Mouse (Mus musculus) adrenal gland, postnatal 25 days (tissue): Measurements from ENCODE around the gene Cdk6. TPM values are rescaled to one million over a fixed set of nuclear protein-coding genes. Genes with fewer than 3 reads are reported as not detected.
"Not testable (repeated sequence)": the region's sequence is repeated elsewhere in the genome, so short reads cannot be mapped to it uniquely, and the experiment has no call there.

Source experiments
- DNase-seq: peaks from one replicate; pipeline ENCODE4 v3.0.0; 2021; ENCODE audit warnings: mixed read lengths
- total RNA-seq: library from RNA; stranded (reverse); gene quantifications from 2 replicates; pipeline ENCODE4 v1.2.3, GENCODE M21; 2021

Gene Cdk6
- total RNA-seq, 1 experiment from 2014 or later = 27.0 TPM

DNA sequence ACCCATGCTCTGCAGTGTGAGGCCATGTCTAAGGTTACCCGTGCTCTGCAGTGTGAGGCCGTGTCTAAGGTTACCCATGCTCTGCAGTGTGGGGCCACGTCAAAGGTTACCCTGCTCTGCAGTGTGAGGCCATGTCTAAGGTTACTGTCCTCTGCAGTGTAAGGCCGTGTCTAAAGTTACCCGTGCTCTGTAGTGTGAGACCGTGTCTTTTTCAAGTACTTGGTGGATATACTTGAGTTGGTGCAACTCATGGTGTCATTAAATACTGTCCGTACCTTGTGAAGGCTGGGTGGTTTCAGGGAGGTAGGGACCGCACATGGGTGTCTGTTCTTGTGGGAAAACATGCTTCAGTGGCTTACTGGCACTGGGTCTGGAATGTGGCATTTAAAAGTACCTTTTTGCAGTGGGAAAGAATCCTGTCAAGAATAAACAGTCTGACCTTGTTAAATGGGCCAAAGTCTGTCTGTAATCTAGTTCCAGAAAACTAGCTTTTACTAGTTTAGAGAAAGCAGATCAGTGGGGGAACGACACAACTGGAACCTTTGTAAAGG, 97.2 kb downstream of the Cdk6 start:
- not testable (repeated sequence) for DNase-seq

DNA sequence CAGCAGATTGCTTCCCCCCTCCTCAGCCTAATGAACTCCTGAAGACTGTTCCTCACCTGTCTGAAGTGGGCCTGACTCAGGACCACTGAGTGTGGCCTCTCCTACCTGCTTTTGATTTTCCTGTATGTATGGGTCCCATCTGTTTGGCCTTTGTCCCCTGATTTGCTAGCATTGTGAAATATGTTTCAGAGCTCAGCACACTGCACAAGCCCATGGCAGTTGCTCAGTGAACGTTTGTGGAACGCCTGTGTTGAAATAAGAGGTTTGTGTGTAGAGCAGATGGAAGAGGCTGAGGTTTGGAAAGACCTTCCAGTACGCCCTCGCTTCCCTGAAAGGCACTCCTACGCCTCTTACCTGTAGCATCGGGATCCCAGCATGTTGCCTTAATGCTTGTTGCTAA, 98.1 kb downstream of the Cdk6 start:
- DNase-seq = not testable (repeated sequence)

DNA sequence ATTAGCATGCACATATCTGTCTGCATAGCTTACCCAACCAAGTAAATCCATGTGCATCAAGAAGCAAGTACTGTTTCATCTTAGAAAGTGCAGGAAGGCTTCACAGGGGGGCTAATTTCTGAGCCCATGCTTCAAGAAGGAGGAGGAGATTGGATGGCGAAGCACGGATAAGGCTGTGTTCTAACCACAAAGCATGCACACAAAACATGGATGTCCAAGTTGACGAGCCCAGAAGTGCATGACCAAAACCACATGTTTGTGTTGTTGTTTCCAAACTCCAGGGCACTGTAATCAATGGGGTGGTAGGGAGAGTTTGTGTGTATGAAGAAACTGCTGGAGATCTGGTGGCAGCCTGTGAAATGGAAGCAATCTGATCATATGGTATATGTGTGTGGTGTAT, 101.2 kb downstream of the Cdk6 start:
- not testable (repeated sequence) for DNase-seq

DNA sequence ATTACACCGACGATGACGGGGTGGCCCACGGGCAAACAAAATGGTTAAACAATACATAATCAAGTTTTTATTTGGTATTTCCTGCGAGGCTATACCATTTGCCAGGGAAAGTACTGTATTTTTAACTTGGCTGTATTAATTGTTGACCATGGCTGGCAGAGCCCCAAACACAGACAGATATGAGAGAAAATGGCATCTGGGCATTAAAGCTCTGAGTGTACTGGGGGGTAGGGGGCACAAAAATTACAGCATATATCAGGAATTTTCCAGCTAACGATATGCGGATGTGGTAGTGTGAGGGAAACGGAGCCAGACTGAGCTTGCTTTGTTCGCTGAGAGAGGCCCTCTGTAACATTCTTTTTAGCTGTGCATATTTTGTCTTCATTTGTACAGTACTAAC, 109.9 kb downstream of the Cdk6 start:
- DNase-seq = not testable (repeated sequence)

DNA sequence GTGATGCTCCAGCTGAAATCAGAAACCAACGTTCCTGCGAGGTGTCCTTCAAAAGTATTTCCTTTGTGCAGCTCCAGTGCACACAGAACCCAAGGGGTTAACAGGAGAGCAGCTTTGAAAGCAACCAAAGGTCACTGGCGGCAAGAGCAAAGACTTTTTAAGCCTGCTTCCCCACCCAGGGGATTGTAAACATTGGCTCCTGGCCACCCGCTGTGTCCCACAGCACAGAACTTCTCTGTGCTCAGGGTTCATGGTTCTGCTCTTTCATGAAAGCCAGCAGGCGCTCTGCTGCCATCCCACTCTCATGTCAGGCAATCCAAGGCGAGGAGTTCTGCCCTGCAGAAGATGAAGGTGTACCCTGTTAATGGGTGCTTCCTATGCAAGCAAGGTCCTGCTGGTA, 112.7 kb downstream of the Cdk6 start:
- not testable (repeated sequence) for DNase-seq

DNA sequence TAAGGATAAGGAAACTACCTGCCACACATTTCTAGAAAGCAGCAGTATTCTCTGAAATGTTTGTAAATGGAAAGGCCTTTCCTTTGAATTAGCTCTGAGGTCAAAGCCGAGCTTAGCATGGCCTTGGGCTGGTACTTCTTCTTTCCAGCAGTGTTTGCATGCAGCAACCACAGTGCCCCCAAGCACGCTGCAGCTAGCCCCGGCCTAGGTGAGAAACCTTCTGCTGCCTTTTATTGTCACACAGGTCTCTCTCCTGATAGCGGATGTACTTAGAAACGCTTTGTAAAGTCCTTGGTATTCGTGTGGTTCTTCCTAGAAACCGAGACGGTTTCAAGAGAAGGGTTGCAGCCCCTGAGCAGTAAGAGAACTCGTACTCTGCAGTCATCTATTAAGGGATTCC, 119.6 kb downstream of the Cdk6 start:
- no peak for DNase-seq

DNA sequence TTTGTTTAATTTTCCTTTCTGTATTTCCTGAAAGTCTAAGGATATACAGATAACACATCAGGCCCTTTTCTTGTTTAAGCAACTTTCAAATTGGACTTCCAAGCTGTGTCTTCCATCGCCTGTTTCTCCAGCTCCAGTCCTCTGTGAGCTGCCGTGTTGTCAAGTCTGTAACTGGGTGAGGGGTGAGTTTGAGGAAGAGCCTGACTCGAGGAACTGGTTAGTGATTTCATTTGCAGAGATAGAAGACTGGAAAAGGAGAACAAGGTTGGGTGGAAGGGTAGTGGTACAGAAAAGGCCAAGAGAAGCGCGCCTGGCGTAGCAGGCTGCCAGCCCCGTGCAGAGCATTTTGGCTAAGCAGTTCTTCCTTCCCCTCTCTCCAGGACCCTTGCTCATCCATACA, 120.1 kb downstream of the Cdk6 start:
- DNase-seq = no peak

DNA sequence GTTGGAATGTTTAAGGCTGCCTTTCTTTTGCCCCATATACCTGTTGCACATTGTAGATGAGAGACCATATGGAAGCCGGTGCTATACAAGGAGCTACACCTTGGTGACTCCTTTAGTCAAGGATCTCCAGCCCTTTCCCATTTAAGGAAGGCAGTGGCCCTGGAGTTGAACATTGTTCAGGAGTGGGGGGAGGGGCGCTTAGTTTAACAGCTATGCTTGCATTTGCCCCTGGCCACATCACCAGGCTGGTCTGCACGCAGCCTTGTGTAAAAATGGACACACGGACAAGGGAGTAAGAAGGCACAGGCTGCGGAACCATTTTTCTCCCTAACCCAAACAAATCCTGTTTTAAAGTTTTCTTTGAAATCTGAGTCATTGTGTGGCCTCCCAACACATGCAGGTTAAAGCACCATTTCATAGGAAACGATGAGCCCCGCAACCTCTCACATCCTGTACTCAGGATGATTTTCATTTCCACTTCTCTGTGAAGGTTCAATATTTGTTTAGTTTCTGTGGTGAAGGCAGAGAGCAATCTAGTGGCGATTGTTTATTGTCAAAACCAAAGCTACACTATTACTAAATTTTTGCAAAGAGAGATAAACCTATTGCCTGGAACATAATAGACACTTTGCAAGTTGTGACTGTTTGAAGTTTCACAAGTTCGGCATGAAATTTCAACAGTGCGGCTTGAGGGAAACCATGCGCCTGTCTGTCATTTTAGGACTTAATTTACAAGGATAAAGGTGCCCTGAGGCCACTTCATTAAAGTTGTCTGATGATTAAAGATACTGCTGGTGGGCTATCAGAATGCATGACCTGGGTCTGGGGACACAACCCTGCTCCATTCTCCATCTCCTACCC, 121.8 kb downstream of the Cdk6 start:
- DNase-seq = no peak

DNA sequence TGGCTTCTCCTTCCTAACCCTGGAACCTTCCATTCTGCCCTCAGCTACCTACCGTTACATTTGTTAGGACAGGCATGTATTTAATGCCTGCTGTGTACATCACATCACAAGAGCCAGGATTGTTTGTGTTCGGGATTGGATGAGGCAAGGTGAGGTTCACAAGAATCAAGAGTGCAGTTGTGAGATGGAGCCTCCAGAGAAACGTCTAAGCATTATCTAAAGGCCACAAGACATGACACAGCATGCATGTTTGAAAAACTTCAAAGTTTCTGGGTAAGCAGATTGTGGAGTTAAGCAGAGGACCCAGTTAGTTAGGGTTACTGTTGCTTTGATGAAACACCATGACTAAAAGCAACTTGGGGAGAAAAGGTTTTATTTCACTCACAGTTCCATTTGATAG, 122.5 kb downstream of the Cdk6 start:
- no peak for DNase-seq

DNA sequence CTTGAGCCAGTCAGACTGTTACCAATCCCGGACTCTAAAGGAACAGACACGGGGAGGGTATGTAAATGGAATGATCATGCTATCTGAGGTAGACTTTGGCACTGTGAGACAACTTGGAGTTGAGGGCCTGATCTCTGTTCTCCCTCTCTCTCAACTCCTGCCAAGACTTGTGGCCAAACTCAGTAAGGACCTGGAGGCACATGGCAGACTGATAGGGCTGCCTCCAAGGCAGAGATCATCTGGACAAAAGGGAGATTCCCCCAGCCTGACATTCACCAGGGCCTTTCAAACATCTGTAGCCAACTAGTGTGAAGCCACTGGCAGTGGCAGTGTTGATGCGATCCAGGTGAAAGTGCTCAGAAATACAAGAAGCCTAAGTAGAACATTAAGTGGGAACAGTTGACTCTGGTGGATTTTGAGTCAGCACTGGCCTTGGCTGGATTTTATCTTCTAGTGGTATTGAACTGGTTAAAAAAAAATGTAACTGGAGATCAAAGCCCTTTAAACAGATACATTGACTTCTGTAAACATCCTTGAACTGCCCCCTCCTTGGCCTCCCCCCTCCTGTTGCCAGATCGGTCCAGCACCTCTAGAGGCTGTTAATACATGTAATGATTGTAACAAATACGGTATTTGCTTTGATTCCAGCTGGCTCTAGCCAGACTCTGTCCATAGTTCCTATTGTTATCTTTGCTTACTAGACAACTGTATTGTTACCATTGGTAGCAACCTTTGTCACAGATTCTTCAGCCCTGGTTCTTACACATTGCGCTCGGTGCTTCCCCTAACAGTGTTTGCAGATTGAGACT, 125.0 kb downstream of the Cdk6 start:
- DNase-seq = no peak

DNA sequence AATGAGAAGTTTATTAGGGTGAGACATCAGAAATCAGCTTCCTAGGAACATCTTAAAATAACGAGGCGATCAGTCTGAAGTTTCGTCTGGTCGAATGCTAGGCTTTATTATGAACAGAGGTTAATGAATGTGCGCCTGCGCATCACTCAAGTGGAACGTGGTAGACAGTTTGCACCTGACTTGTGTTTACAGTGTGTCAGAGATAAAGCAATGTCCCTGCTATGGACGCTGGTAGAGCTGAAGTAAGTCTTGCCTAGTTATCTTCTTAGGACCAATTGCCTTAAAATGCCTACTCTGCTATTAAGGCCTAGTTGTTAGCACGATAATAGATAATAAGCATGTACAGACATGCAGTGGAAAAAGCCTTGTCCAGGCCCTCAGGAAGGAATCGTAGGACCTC, 129.6 kb downstream of the Cdk6 start:
- DNase-seq = no peak

DNA sequence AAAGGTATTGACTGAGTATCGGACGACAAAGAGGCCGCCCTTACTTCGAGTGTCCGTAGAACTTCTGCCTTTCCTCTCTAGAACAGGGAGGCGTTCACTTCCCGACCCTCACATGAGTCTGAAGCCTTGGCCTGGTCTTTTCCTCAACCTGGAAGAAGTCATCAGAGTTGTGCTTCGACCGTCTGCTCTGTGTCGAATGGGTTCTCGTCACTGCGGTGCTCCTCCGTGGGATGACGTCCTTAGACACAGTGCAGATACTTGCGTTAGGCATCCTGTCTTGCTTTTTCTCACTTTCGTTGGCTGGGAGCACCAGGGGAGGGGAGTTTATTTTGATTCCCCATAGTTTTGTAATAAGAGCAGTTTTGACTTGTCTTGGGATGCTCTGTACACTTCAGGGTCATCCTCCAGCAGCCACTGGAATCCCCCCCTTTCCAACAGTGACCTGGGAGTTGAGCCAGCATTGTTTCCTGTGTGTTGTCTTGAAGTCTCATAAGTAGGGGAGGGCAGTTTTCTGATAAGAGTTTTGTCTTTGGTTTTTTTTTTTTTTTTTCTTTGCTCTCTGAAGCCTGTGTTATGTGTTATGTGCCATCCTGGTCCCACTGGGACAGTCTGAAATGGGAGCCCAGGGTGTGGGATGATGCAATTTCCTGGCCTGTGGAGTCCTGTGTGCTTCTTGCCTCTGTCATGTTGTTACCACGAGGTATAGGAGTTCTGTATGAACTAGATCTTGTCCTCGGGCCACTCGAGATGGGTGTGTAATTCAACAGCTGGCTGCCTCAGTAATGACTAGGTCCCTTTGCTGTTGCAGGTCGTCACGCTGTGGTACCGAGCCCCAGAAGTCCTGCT, 131.2 kb downstream of the Cdk6 start:
- no peak for DNase-seq

DNA sequence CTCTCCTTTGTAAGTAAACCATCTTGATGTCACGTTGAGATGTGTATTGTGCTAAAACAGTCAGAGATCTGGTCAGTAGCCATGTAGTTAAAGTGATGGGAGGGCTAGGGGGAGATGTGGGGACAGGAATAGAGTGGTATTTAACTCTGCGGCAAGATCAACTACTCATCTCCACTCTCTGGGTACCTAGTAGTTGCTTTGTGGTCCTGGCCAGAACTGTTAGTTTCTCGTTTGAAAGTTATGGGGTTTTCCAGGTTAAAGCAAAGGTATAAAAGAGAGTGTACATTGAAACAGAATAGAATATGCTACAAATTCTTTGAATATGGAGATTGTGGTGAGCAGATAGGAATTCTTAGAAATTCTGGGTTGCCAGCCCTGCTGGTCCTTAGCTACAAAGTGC, 136.4 kb downstream of the Cdk6 start:
- no peak for DNase-seq

DNA sequence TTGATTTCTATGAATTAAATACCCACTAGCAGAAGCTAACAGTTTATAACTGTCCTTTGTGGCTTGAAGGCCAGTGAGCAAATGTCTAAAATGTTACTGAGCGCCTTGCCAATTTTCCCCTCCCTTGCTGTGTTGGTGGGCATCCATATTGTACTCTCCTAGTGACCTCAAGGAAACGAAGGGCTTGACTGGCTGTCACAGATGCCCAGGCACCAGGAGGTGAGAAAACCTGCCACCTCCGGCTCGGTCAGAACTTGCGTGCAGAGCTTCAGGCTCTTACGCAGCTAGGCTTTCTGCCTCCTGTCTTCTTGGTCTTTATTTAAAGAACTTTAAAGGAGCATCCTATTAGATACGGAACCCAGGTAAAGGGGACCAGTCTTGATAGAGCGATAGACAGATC, 136.9 kb downstream of the Cdk6 start:
- no peak for DNase-seq

DNA sequence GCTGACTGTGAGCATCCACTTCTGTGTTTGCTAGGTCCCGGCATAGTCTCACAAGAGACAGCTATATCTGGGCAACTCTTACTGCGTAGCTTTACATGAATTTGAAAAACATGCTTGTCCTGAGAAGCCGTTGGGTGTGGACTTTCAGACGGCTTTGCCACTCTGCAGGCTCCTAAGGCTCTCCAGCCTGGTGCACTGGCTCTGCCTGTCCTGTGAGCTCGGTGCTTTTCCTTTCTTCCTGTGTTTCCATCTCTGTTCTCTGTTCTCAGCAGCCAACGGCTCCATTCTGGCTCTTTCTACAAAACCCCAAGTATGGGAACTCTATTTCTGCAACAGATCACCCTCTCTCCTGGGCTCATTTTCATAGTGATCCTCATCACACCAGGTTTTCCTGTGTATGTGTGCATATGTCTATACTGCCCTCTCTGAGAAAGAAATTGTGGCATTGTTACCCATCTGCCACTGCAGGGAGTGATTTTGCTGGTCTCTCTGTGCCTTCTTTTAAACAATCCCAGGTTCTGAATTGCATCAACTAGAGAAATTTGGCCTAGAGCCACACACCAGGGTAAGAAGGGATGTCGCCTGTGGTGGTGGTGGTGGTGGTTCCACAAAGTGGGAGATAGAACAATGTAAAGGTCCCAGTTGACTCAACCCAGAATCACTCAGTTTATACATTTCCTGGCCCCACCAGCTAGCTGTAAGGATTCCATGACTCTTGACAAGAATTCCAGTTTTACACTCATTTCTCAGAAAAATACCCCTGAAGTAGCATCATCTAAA, 137.9 kb downstream of the Cdk6 start:
- no peak for DNase-seq

DNA sequence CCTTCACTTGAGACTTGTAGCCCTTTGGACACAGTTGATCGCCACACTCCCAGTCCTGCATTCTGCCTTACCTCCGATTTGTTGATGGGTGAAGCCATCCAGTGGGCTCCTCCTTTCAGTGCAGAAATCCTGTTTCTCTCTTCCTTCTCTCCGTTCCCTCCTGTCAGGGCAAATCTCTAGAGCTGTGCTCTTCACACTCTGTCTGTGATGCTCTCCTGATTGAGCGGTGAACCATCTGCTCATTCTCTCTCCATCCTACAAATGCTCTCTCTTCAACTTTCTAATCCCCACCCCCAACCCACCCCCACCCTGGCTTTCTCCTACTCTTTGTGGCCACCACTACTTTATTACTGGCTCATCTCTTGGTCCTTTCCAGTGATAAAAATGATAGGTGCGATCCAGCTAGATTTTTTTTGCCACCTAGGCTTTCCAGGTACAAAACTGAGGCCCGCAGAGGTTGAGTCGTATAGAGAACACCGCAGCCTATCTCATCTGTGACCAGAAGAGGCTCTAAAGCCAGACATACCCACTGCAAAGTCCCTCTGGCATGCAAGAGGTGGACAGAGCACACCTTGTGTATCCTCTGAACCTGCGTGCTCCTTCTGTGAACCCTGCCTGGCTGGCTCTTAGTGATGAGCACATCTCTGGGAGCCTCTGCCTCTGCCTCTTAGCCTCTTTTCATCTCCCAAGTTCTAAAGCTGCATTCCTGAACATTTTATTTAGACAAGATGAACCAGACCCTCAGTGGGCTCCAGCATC, 139.5 kb downstream of the Cdk6 start:
- DNase-seq = no peak

DNA sequence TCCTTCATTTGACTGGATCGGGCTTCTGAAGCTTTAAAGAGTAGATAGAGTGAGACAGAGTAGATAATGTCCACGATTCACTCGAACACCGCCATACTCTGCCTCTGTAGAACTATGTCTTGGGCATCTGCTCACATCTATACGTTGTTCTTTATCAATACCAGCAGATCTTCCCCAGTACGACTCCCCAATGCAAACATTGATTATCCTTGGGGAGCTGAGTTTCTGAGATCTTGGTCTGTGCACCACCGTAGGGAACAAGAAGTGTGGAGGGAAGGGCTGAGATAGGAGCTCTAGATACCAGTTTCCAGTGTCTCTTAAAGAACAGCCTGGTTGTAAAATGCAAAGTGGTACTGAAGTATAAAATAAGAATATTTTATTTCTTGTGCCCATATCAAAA, 141.2 kb downstream of the Cdk6 start:
- no peak for DNase-seq

DNA sequence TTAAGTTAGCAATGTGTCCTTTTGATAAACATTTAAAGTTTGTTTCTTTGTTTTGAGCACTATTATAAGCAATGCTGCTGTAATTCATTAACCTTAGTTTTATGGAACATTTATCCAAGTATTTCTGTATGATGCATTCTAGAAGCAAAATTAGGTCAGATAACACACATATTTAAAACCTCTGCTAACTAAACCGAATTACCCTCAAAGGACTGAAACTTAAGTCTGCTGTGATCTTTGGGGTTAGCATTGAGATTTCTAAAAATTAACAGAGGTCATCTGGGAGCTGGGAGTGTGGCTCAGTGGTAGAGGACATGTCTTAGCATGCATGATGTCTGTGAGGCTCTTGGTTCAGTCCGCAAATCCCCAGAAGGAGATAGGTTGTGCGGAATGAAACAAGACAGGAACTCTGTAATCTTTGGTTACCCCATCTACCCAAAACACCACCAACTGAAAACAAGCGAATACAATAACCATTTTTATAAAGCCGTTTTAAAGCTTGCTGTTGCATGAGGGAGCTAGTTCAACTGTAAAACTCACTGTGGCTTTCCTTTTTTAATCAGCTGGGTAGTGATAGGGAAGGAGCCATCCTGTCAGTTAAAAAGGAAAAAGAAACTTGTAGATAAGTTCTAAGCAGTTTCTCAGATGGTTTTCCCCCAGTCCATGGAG, 141.9 kb downstream of the Cdk6 start:
- no peak for DNase-seq

DNA sequence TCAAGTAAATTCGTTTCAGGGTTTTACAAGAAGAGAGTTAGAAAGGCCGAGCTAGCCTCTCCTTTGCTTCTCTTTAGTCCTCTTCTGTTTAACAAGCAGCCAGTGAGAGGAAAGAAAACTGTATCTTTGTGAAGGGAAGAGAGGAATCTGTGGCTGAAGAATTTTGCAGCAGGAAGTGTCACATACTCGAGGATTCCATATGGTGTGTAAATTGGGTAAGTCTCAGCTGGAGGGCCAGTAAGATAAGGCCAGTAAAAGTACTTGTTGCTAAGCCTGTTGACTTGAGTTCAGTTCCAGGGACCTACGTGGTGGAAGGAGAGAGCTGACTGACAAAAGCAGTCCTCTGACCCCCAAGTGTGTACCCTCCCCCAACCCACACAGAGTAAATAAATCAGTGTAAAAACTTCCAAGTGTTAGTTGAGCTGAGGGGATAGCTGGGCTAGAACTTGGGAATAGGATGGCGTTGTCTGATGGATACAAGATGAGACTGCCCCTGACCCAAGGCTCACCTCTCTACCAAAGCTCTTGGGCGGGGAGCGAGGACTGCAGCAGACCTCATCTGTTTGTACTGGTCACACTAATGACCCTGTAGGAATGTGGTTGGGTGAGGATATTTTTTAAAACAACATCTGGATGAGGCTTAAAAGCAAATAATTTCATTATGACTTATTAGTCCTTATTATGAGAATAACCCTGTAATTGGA, 145.4 kb downstream of the Cdk6 start:
- no peak for DNase-seq
